Mouse (Mus musculus) lung, adult 2 months (tissue): ENCODE measurements around the gene Cep78.

ENCODE experiments used
- CTCF ChIP-seq: fragments of 200-500 bp; IDR thresholded peaks from 2 replicates; pipeline ENCODE4 v1.5.1; 2011; ENCODE audit warnings: mild to moderate bottlenecking, low read length, control low read depth; ENCODE audit not compliant: insufficient read depth
- POLR2A ChIP-seq: fragments of 200-500 bp; IDR thresholded peaks from 2 replicates; pipeline ENCODE4 v1.6.1; 2011; ENCODE audit warnings: low read depth, mild to moderate bottlenecking, control low read depth, low read length, borderline replicate concordance; ENCODE audit errors: extremely low read depth

GRCm38 (mm10) chr19:16015191-16015968 is 30.6 kb upstream of the Cep78 start:
- TF ChIP-seq CTCF = no peak
- TF ChIP-seq POLR2A = no peak
